In genomic region chr11:97574551-97575051, GRCm38 (mm10) we compare ENCODE assay signal across 8 mouse cellular contexts. TPM values are rescaled to one million over a fixed set of nuclear protein-coding genes. Genes with fewer than 3 reads are reported as not detected.
DNase-seq lines count a peak whose midpoint lies in the region; ATAC-seq lines count a peak whose summit lies in the region.

No protein-coding gene starts in this region.

- peak overlapping the region; percentile 90 for H3K27ac ChIP-seq in hindbrain, embryonic 11.5 days (ENCODE audit: low read depth, low read length)
- H3K27ac ChIP-seq in midbrain, embryonic 14.5 days (replicated peaks; ENCODE audit: low read depth, low read length): peak overlapping the region; percentile 97

- no peaks in the 10 kb centered on the region for H3K9me3 ChIP-seq in hindbrain, embryonic 11.5 days (ENCODE audit: control insufficient read depth, low read length)
- no peaks in the 10 kb centered on the region for H3K9me3 ChIP-seq in midbrain, embryonic 14.5 days (ENCODE audit: control insufficient read depth, low read length)

- H3K4me1 ChIP-seq in hindbrain, embryonic 11.5 days (replicated peaks; ENCODE audit: control insufficient read depth, insufficient read depth, low read length): peaks cover 15% of the 10 kb centered on the region
- H3K4me1 ChIP-seq in midbrain, embryonic 14.5 days (ENCODE audit: control insufficient read depth, insufficient read depth, low read length): peaks cover 60% of the 10 kb centered on the region

- H3K27me3 ChIP-seq in hindbrain, embryonic 11.5 days (ENCODE audit: control insufficient read depth, insufficient read depth, low read length): peaks cover 29% of the 10 kb centered on the region
- no peaks in the 10 kb centered on the region for H3K27me3 ChIP-seq in midbrain, embryonic 14.5 days (ENCODE audit: control insufficient read depth, insufficient read depth, low read length)

- DNase-seq in left cerebral cortex, postnatal 4 days: peak; percentile 52
- DNase-seq in left cerebral cortex, adult 11 months (ENCODE audit: low spot score): no peak
- peak; percentile 73 for DNase-seq in cerebellum, adult 9-11 months
- DNase-seq in hindbrain, embryonic 11.5 days (ENCODE audit: low spot score): no peak
- no peak for DNase-seq in midbrain, embryonic 14.5 days
- no peak for DNase-seq in ovary, postnatal 36 days (ENCODE audit: low spot score)
- DNase-seq in kidney, adult 9 months: no peak

- no peaks in the 10 kb centered on the region for H3K36me3 ChIP-seq in hindbrain, embryonic 11.5 days (ENCODE audit: control insufficient read depth, insufficient read depth, low read length)
- H3K36me3 ChIP-seq in midbrain, embryonic 14.5 days (ENCODE audit: control insufficient read depth, insufficient read depth, low read length): no peaks in the 10 kb centered on the region

- peak overlapping the region; percentile 94 for H3K4me2 ChIP-seq in hindbrain, embryonic 11.5 days (replicated peaks; ENCODE audit: low read depth, low read length)
- H3K4me2 ChIP-seq in midbrain, embryonic 14.5 days (ENCODE audit: low read length): peak overlapping the region; percentile 72

- under 1% methylated on average over 14 of the region's 43 CpGs for WGBS in hindbrain, embryonic 11.5 days
- under 1% methylated on average over 37 of the region's 43 CpGs for WGBS in midbrain, embryonic 14.5 days

- peak; percentile 67 for ATAC-seq in hindbrain, embryonic 11.5 days (ENCODE audit: low FRiP score)
- ATAC-seq in midbrain, embryonic 14.5 days (ENCODE audit: low FRiP score, low TSS enrichment): peak; percentile 32
- no peak for ATAC-seq in CD4-positive, CD25-positive, alpha-beta regulatory T cell, adult 4 months

- peak overlapping the region; percentile 81 for H3K9ac ChIP-seq in hindbrain, embryonic 11.5 days (ENCODE audit: low read depth, low read length)
- peak overlapping the region; percentile 99 for H3K9ac ChIP-seq in midbrain, embryonic 14.5 days (replicated peaks; ENCODE audit: low read length)

- intact Hi-C loops in left cerebral cortex, postnatal 4 days (cut with DNase I): loop anchor here (5.0 kb wide), 1 partner anchor 43 kb away; no protein-coding TSS in a partner anchor

- H3K4me3 ChIP-seq in hindbrain, embryonic 11.5 days (ENCODE audit: low read depth, low read length): peak overlapping the region; percentile 60
- H3K4me3 ChIP-seq in midbrain, embryonic 14.5 days (replicated peaks; ENCODE audit: low read depth, low read length): peak overlapping the region; percentile 90

RNA-seq across cellular contexts. Expression of gene Srcin1, which starts 1.4 kb away (rescaled TPM):
- 100 to 1,000 TPM; 163 to 177 TPM for total RNA-seq in left cerebral cortex, postnatal 4 days (2021)
- polyA plus RNA-seq in hindbrain, embryonic 11.5 days (2014; fragmentation: Nextera tagmentation; extraction: Ambion mirVana): 1.9 and 2.2 TPM in 2 replicates
- 9.6 and 15.1 TPM in 2 replicates for polyA plus RNA-seq in midbrain, embryonic 14.5 days (2014; fragmentation: Nextera tagmentation; extraction: Ambion mirVana)
- polyA plus RNA-seq in CD4-positive, CD25-positive, alpha-beta regulatory T cell, adult 4 months (2017; shearing (Covaris generic)): not detected

RNA-seq across cellular contexts. Expression of gene Epop, which starts 54.9 kb away (rescaled TPM):
- 1 to 10 TPM; 5.6 to 6.3 TPM for total RNA-seq in left cerebral cortex, postnatal 4 days (2021)
- 5.7 and 9.1 TPM in 2 replicates for polyA plus RNA-seq in hindbrain, embryonic 11.5 days (2014; fragmentation: Nextera tagmentation; extraction: Ambion mirVana)
- polyA plus RNA-seq in midbrain, embryonic 14.5 days (2014; fragmentation: Nextera tagmentation; extraction: Ambion mirVana): 1.9 and 2.8 TPM in 2 replicates
- polyA plus RNA-seq in CD4-positive, CD25-positive, alpha-beta regulatory T cell, adult 4 months (2017; shearing (Covaris generic)): under 1 TPM; 0.43 to 0.78 TPM

Comparison
In these comparisons a context has a peak if more than half of its experiments do, and no peak if none do; other contexts are left out.
1. DNase-seq: peak in left cerebral cortex, postnatal 4 days (single experiment) and cerebellum, adult 9-11 months (single experiment); none in left cerebral cortex, adult 11 months (single experiment), hindbrain, embryonic 11.5 days (single experiment), midbrain, embryonic 14.5 days (single experiment), ovary, postnatal 36 days (single experiment) and kidney, adult 9 months (single experiment).